Mouse (Mus musculus) embryo, embryonic 11 days (tissue): ENCODE data around the gene Trim16.

Experiments used
- DNase-seq: peaks from one replicate; pipeline ENCODE4 v3.0.0-alpha.2; 2015

Gene Trim16

GRCm38 (mm10) chr11:62820059-62820541, at the start of gene Trim16:
TSS of gene Trim16 (plus strand) at chr11:62820231.
- peak; percentile 75 for DNase-seq

GRCm38 (mm10) chr11:62776510-62776909, 43.5 kb upstream of the Trim16 start:
- DNase-seq, result no peak

- peak; percentile 97 for DNase-seq
Observed at GRCm38 (mm10) chr11:62788935-62789616, 31.0 kb upstream of the Trim16 start, which contains the start of gene Zfp286. TSS of gene Zfp286 (minus strand) at chr11:62789462.

GRCm38 (mm10) chr11:62789617-62789936, 30.5 kb upstream of the Trim16 start:
- no peak for DNase-seq

- no peak for DNase-seq
Observed at GRCm38 (mm10) chr11:62804119-62804518, 15.9 kb upstream of the Trim16 start.

GRCm38 (mm10) chr11:62807965-62808364, 12.1 kb upstream of the Trim16 start:
- DNase-seq, result no peak

- DNase-seq, result peak; percentile 45
Observed at GRCm38 (mm10) chr11:62809201-62809600, 10.8 kb upstream of the Trim16 start.

- no peak for DNase-seq
Observed at GRCm38 (mm10) chr11:62812268-62812667, 7.8 kb upstream of the Trim16 start.

- DNase-seq, result no peak
Observed at GRCm38 (mm10) chr11:62813497-62813896, 6.5 kb upstream of the Trim16 start.

- no peak for DNase-seq
Observed at GRCm38 (mm10) chr11:62813970-62814624, 5.9 kb upstream of the Trim16 start.

GRCm38 (mm10) chr11:62814625-62815024, 5.4 kb upstream of the Trim16 start:
- no peak for DNase-seq

GRCm38 (mm10) chr11:62815438-62815837, 4.6 kb upstream of the Trim16 start:
- DNase-seq, result no peak

GRCm38 (mm10) chr11:62816591-62816990, 3.4 kb upstream of the Trim16 start:
- no peak for DNase-seq

GRCm38 (mm10) chr11:62819059-62819686, 858 bp upstream of the Trim16 start:
- DNase-seq, result no peak

- DNase-seq, result peak; percentile 33
Observed at GRCm38 (mm10) chr11:62820661-62821437, 818 bp downstream of the Trim16 start.

- DNase-seq, result no peak
Observed at GRCm38 (mm10) chr11:62821893-62822292, 1.9 kb downstream of the Trim16 start.

GRCm38 (mm10) chr11:62824211-62824610, 4.2 kb downstream of the Trim16 start:
- DNase-seq, result no peak

GRCm38 (mm10) chr11:62825222-62826105, 5.4 kb downstream of the Trim16 start:
- DNase-seq, result no peak

- no peak for DNase-seq
Observed at GRCm38 (mm10) chr11:62826106-62826733, 6.2 kb downstream of the Trim16 start.

GRCm38 (mm10) chr11:62827135-62827534, 7.1 kb downstream of the Trim16 start:
- no peak for DNase-seq

- no peak for DNase-seq
Observed at GRCm38 (mm10) chr11:62827911-62828310, 7.9 kb downstream of the Trim16 start.

GRCm38 (mm10) chr11:62830387-62830786, 10.4 kb downstream of the Trim16 start:
- DNase-seq, result no peak
